Mouse (Mus musculus) CH12.LX (cell line): ENCODE data around the gene Gse1.

Source experiments
- CHD2 ChIP-seq: IDR thresholded peaks from 2 replicates; pipeline ENCODE4 v1.6.1; 2011; ENCODE audit warnings: low read length, improper control_type of control experiment
- CTCF ChIP-seq, 2 experiments: IDR thresholded peaks in 1 of 2; conservative IDR thresholded peaks in 1 of 2; 2 replicates each; pipeline ENCODE4 v1.5.1; 2011 to 2012; ENCODE audit warnings: low read depth in 2 of 2, low read length in 2 of 2, improper control_type of control experiment in 1 of 2, inconsistent platforms in 1 of 2, mild to moderate bottlenecking in 1 of 2, moderate library complexity in 1 of 2
- ETS1 ChIP-seq: conservative IDR thresholded peaks from 2 replicates; pipeline ENCODE4 v1.6.1; 2012; ENCODE audit warnings: low read depth, mild to moderate bottlenecking, inconsistent platforms, low read length, improper control_type of control experiment, moderate library complexity
- KAT2A ChIP-seq: IDR thresholded peaks from 2 replicates; pipeline ENCODE4 v1.6.1; 2012; ENCODE audit warnings: low read length, improper control_type of control experiment, inconsistent platforms; ENCODE audit not compliant: insufficient replicate concordance
- POLR2A ChIP-seq: IDR thresholded peaks from 2 replicates; pipeline ENCODE4 v1.6.1; 2011; ENCODE audit warnings: low read depth, mild to moderate bottlenecking, improper control_type of control experiment, low read length
- USF1 ChIP-seq: IDR thresholded peaks from 2 replicates; pipeline ENCODE4 v1.6.1; 2014; ENCODE audit warnings: low read depth, mild to moderate bottlenecking, inconsistent platforms, low read length, improper control_type of control experiment
- ZNF384 ChIP-seq: IDR thresholded peaks from 2 replicates; pipeline ENCODE4 v1.6.1; 2012; ENCODE audit warnings: low read depth, low read length, improper control_type of control experiment, inconsistent platforms

DNA sequence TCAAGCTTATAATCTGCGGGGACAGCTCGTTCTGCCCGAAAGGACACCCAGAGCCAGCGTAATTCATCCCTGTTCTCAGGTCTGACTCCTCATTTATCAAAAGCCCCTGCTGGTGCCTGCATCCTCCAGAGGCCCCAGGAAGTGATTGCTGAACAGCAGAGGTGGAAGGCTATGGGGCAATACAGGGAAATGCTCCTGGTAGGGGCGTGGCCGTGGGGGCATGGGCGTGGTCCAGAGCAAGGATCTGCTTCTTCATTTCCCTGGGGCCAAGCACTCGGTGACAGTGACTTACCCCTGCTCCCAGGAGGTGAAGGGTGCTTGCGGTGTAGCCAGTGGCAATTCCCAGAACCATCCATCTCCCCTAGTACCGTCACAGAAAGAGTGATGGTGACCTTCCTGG, 217.0 kb downstream of the Gse1 start:
- no peak for TF ChIP-seq POLR2A
- no peak for TF ChIP-seq USF1
- TF ChIP-seq KAT2A = no peak
- TF ChIP-seq CTCF (conservative IDR thresholded peaks at IDR 0.05 in 1 of 2, IDR thresholded peaks at IDR 0.05 in 1 of 2; ENCODE audit: low read depth in 2 of 2, low read length in 2 of 2) = no peak
- TF ChIP-seq ZNF384 = no peak
- TF ChIP-seq CHD2 = no peak
- TF ChIP-seq ETS1 = no peak
